Mouse (Mus musculus) kidney, postnatal 10 days (tissue): ENCODE measurements around the gene Dclre1b.

ENCODE experiments used
- DNase-seq: peaks from one replicate; pipeline ENCODE4 v3.0.0; 2021; ENCODE audit warnings: mixed read lengths

Dclre1b gene

DNA sequence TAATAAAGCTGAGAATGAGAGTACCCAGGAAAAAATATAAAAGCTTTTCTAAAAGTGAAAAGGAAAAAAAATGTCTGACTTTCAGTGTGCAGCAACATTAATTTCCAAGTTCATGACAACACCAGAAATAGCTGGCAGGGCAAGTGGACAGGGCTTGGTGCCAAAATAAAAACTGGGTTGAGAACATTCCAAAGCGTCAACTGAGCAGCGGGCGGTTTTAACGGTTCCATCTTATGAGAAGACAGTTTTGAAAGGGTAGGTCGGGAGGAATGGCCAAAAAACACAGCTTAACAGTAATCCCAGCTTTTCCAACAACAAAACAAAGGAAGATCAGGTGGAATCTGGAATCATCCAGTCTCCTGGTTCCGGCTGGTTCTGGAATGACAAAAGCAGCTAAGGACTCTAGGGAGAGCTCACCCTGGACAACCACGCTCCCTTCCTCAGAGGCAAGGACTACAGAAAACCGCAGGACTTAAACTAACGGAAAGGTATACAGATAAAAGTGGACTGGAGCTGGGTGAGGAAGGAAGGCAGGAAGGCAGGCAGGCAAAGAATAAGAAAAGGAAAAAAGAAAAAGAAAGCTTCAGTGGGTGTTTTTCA is 37.6 kb downstream of the Dclre1b start:
- DNase-seq: peak; percentile 81

DNA sequence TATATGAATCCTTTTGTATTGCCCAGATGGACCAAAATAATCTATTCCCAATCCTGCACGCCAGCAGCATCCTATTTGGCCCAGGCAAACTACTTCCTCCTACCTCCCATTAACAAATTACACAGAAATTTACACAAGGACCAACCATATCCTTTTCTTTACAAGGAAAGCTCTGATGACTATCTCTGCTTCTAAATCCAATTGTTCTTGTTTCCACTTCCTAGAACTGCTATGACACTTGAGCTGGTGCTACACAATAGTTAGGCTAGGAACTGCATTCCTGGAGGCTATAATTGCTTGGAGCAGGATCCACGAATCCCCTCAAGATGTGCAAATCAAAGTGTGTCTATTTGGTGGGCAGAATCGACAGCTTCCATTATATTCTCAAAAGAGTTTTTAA is 42.5 kb downstream of the Dclre1b start:
- DNase-seq: no peak

DNA sequence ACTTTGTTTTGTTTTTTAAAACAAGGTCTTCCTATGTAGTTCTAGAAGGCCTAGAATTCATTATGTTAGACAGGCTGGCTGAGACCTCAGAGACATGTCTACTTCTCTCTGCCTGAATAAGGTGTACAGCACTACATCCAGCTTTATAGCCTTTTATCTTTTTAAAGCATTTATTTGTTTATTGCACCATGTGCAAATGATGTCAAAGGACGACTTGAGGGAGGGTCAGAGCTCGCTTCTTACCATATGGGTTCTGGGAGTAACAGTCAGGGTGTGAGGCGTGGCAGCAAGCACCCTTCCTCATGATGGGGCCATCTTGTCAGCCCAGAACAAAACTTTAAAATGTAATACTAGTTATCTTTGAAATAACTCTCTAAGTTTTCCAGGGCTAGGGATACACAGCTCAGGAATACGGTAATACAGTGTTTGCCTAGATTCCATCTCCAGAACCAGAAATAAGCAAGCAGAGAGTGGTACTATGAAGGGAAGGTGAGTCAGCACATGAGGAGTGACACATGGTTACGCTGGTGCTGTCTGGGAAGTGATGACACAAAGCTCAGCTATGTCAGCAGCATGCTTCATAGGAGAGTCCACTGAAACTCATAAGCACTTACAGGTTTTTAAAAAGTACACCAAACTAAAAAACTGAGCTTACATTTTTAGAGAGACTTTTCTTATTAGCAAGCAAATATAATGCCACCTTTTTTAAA is 49.8 kb downstream of the Dclre1b start:
- DNase-seq: no peak

DNA sequence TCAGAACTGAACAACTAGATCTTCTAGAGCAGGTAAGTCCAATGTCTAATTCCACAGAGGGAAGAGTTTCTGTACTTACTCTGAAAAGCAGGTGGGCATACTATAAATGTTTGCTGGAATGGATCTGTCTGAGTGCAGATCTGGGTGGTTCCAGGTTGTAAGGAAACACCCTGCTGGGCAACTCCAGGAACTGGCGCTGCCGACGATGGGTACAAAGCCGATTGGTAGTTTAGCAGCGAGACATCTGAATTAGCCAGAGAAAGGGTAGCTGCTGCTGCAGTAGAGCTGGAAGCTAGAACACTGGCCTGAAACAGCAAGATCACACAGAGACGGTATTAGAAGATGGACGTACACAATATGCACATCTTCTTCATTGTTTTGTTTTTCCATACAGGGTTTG is 50.8 kb downstream of the Dclre1b start:
- DNase-seq: no peak

DNA sequence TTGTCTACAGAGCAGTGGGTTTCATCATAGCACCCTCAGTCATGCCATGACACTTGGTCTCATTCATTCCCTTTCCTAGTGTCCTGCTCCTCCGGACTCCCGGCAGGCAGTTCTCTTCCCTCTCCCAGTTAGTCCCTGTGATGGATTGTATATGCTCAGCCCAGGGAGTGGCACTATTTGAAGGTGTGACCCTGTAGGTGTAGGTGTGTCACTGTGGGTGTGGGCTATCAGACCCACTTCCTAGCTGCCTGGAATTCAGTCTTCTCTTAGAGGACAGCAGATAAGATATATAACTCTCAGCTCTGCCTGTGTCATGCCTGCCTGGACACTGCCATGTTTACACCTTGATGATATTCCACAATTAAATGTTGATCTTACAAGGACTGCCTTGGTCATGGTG is 52.3 kb downstream of the Dclre1b start:
- DNase-seq: no peak

DNA sequence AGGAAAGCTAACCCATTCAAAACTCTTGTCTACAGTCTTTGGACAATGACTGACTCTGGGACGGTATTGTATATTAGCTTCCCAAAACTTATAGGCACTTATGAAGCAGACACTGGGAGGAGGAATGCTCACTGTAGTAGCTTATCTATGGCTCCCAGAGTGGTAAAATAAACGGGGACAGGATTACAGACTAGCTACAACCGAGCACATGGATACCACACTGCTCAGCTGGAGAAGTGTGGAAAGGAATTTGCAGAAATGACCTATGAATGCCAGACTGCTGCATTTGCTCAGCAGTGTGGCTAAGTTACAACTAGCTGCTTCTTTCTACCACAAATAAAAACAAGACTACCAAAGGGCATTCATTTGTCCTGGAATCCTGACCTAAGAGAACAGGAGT is 53.9 kb downstream of the Dclre1b start:
- DNase-seq: no peak

DNA sequence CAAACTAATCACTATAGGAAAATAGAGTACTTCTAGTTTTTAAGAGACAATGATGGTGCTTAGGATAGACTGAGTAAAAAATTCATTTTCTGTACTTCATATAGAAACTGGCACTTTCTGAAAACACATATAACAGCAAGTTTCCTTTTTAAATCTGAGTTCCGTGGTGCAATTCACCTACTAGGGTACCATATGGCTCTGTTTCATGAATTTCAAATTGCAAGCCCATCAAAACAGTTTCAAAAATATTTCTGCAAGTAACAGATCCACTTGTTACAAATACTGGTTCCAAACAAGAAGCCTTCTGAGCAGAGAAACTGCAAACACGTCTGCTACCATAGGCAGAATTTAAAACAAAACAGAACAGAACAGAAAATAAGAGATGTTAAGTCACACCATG is 57.7 kb downstream of the Dclre1b start:
- DNase-seq: no peak
